Mouse (Mus musculus) intestine, postnatal 0 days (tissue): Measurements from ENCODE around the gene Slc8b1. TPM values are rescaled to one million over a fixed set of nuclear protein-coding genes. Genes with fewer than 3 reads are reported as not detected.

Experiments
- ATAC-seq: fragments of 200-750 bp; cut with Nextera tagmentation; 2 replicates; pipeline ENCODE4 v1.8.0; 2017; ENCODE audit warnings: mild to moderate bottlenecking, moderate TSS enrichment, moderate library complexity
- H3K27ac ChIP-seq: fragments of 300-500 bp; sonication (generic); 2 replicates; pipeline ENCODE4 v1.5.1; 2014; ENCODE audit warnings: mild to moderate bottlenecking, low read depth, low read length, moderate library complexity
- H3K27me3 ChIP-seq: fragments of 300-500 bp; sonication (generic); replicated peaks from 2 replicates; pipeline ENCODE4 v1.6.1; 2014; ENCODE audit warnings: low read length, mixed read lengths; ENCODE audit not compliant: control insufficient read depth, insufficient read depth
- H3K36me3 ChIP-seq: fragments of 300-500 bp; sonication (generic); 2 replicates; pipeline ENCODE4 v1.6.1; 2014; ENCODE audit warnings: mild to moderate bottlenecking, moderate library complexity; ENCODE audit not compliant: control insufficient read depth, insufficient read depth
- H3K4me1 ChIP-seq: fragments of 300-500 bp; sonication (generic); replicated peaks from 2 replicates; pipeline ENCODE4 v1.6.1; 2014; ENCODE audit warnings: antibody characterized with exemption, low read length, mixed read lengths; ENCODE audit not compliant: control insufficient read depth, insufficient read depth
- H3K4me2 ChIP-seq: fragments of 300-500 bp; sonication (generic); replicated peaks from 2 replicates; pipeline ENCODE4 v1.6.1; 2014; ENCODE audit warnings: low read depth, mild to moderate bottlenecking, moderate library complexity
- H3K4me3 ChIP-seq: fragments of 300-500 bp; sonication (generic); 2 replicates; pipeline ENCODE4 v1.5.1; 2014; ENCODE audit warnings: low read depth, low read length
- H3K9ac ChIP-seq: fragments of 300-500 bp; sonication (generic); 2 replicates; pipeline ENCODE4 v1.6.1; 2014; ENCODE audit warnings: mild to moderate bottlenecking, low read depth, low read length
- H3K9me3 ChIP-seq: fragments of 300-500 bp; sonication (generic); 2 replicates; pipeline ENCODE4 v1.6.1; 2016; ENCODE audit warnings: mixed run types; ENCODE audit not compliant: control insufficient read depth
- CTCF ChIP-seq: sonication (generic); IDR thresholded peaks from 2 replicates; pipeline ENCODE4 v1.5.1; 2016; ENCODE audit warnings: low read depth, mild to moderate bottlenecking, control low read depth, antibody characterized with exemption, moderate library complexity
- WGBS: fragments of 180-500 bp; shearing (Covaris S2); extraction: QIAGEN DNeasy Blood & Tissue Kit; methylation state at CpG from one replicate; pipeline ENCODE4 v1.1.7; 2014; 5-methylcytosine and 5-hydroxymethylcytosine counted together
- polyA plus RNA-seq: library from polyadenylated mRNA; unstranded; fragments of >200 nt; fragmentation: Nextera tagmentation; extraction: Ambion mirVana; gene quantifications from 2 replicates; pipeline ENCODE4 v1.2.1, GENCODE M21; 2015

Gene Slc8b1
- polyA plus RNA-seq, 1 experiment from 2014 or later: 4.4 TPM

- no peaks in the 10 kb centered on the region for H3K4me1 ChIP-seq
- TF ChIP-seq CTCF: no peak
- H3K27ac ChIP-seq: no peak overlapping the region
- no peak overlapping the region for H3K4me2 ChIP-seq
- no peaks in the 10 kb centered on the region for H3K9me3 ChIP-seq
- no peaks in the 10 kb centered on the region for H3K27me3 ChIP-seq
- H3K36me3 ChIP-seq: no peaks in the 10 kb centered on the region
- 48% methylated on average over 5 of the region's 5 CpGs for WGBS
- ATAC-seq: no peak
- H3K4me3 ChIP-seq: no peak overlapping the region
- no peak overlapping the region for H3K9ac ChIP-seq
Observed at GRCm38 (mm10) chr5:120468336-120468735, 42.6 kb upstream of the Slc8b1 start.

DNA sequence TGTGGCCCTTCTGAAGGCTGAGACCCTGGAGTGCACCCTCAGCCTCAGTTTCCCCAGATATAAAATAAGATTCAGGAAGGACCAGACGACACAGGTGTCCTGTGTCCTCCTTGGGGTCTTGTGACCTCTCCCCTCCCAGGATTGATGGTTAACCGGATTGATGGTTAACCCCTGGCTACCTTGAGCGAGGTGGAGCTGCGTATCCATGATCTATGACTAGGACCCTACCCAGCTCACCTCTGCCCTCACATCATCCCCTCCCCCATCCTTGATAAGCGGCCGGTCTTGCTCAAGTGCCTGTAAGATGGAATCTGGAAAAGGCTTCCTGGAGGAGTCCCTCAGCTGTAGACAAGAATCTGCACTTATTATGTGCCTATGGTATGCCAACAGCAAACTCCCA is 42.1 kb upstream of the Slc8b1 start:
- Histone ChIP-seq H3K9ac (no peak overlapping the region), H3K4me2 (no peak overlapping the region), H3K4me3 (no peak overlapping the region), H3K4me1 (no peaks in the 10 kb centered on the region), H3K27me3 (no peaks in the 10 kb centered on the region), H3K27ac (no peak overlapping the region), H3K36me3 (no peaks in the 10 kb centered on the region), H3K9me3 (no peaks in the 10 kb centered on the region)
- ATAC-seq: no peak
- TF ChIP-seq CTCF: no peak
- WGBS: 60% methylated on average over 6 of the region's 6 CpGs

DNA sequence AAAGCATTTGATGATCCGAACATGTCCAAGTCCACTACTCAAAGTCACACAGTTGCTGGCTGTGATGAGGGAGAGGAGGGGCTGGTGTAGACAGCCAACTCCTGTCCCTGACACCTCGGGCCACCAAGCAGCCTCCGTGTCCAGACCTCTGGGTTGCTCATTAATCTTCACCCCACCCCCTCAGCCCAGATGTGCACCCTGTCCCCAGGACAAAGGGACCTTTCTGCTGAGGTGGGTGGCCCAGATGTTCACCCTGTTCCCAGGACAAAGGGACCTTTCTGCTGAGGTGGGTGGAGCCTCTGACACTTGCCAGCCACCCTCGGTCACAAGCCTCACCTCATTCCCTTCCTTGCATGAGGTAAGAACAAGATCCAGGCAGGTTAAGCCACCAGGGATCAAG is 39.4 kb upstream of the Slc8b1 start:
- 25% methylated on average over 4 of the region's 4 CpGs for WGBS
- no peaks in the 10 kb centered on the region for H3K27me3 ChIP-seq
- H3K27ac ChIP-seq: no peak overlapping the region
- H3K4me2 ChIP-seq: peak overlapping the region; percentile 24; the same call in 1 of the 2 replicates
- no peak for TF ChIP-seq CTCF
- no peaks in the 10 kb centered on the region for H3K9me3 ChIP-seq
- no peak overlapping the region for H3K4me3 ChIP-seq
- H3K36me3 ChIP-seq: no peaks in the 10 kb centered on the region
- no peak overlapping the region for H3K9ac ChIP-seq
- H3K4me1 ChIP-seq: no peaks in the 10 kb centered on the region
- peak; percentile 78 for ATAC-seq

DNA sequence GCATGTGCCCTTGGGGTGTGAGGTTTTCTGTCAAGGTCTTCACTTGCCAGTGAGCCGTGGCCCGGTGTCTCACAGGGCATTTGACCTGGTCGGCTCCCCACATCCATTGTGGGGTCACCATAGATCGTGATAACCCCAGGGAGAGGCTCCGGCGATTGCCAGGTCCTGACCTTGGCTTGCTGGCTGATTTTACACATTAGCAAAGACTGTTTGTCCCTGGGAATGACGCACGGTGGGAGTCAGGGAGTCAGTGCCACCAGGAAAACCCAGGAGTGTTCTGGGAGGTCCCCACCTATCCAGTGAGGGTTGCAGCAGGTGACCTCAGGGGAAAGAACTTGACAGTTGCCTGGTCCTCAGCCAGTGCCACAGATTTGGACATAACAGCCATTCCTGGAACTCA is 38.2 kb upstream of the Slc8b1 start, which contains the start of gene Sdsl:
Gene Sdsl, minus strand, starts transcription at position 41 of the 400 bp plus-strand sequence.
- Histone ChIP-seq H3K9me3 (no peaks in the 10 kb centered on the region), H3K4me1 (no peaks in the 10 kb centered on the region), H3K9ac (no peak within 1 kb of the TSS), H3K27me3 (peaks cover 3% of the 10 kb centered on the region; the same call in 1 of the 2 replicates), H3K27ac (no peak within 1 kb of the TSS), H3K4me3 (no peak within 1 kb of the TSS), H3K4me2 (no peak within 1 kb of the TSS; the same call in 1 of the 2 replicates), H3K36me3 (no peaks in the 10 kb centered on the region)
- TF ChIP-seq CTCF: no peak
- WGBS: 66% methylated on average over 8 of the region's 8 CpGs
- no peak for ATAC-seq

DNA sequence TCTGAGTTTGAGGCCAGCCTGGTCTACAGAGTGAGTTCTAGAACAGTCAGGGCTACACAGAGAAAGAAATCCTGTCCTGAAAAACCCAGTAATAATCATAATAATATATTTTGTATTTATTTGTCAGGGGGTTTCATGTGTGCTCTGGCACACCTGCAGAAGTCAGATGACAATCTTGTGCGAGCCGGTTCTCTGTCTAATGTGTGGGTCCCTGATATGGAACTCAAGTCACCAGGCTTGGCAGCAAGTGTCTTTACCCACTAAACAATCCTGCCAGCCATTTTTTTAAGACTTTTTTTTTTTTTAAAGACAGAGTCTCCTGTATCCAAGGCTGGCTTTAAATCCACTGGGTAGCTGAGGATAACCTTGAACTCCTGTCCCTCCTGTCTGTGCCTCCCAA is 37.6 kb upstream of the Slc8b1 start:
- no peak overlapping the region for H3K4me3 ChIP-seq
- no peak for TF ChIP-seq CTCF
- H3K4me1 ChIP-seq: no peaks in the 10 kb centered on the region
- no peak overlapping the region for H3K4me2 ChIP-seq
- 87% methylated on average over 2 of the region's 2 CpGs for WGBS
- no peak overlapping the region for H3K27ac ChIP-seq
- no peak for ATAC-seq
- H3K27me3 ChIP-seq: peaks cover 3% of the 10 kb centered on the region; the same call in 1 of the 2 replicates
- H3K36me3 ChIP-seq: no peaks in the 10 kb centered on the region
- H3K9ac ChIP-seq: no peak overlapping the region
- no peaks in the 10 kb centered on the region for H3K9me3 ChIP-seq

- no peak overlapping the region for H3K27ac ChIP-seq
- H3K36me3 ChIP-seq: no peaks in the 10 kb centered on the region
- H3K27me3 ChIP-seq: peaks cover 3% of the 10 kb centered on the region; the same call in 1 of the 2 replicates
- no peaks in the 10 kb centered on the region for H3K9me3 ChIP-seq
- H3K4me3 ChIP-seq: no peak overlapping the region
- no peaks in the 10 kb centered on the region for H3K4me1 ChIP-seq
- H3K4me2 ChIP-seq: no peak overlapping the region
- no peak overlapping the region for H3K9ac ChIP-seq
- no peak for ATAC-seq
- TF ChIP-seq CTCF: no peak
- WGBS: 57% methylated on average over 8 of the region's 8 CpGs
Observed at GRCm38 (mm10) chr5:120475861-120476260, 35.1 kb upstream of the Slc8b1 start.

DNA sequence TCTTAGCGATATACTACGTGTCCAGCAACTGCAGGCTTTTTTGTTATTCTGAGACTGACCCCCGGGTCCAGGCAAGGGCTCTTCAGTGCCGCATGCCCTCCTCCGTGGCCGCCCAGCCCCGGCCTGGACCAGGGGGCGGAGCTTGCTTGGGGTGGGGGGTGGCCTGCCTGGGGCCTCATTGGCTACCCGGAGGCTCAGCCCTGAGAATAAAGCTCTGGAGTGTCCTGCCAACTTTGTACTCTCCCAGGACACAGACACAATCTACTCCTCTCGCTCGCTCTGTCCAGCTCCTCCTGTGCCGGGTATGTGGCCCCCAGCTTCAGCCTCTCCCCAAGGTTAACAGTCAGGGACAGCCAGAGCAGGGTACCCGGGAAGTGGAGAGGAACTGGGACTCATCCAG is 34.7 kb upstream of the Slc8b1 start, which contains the start of gene Sds:
Gene Sds, plus strand, starts transcription at position 231 of the 400 bp plus-strand sequence.
- H3K9ac ChIP-seq: no peak within 1 kb of the TSS
- H3K4me3 ChIP-seq: no peak within 1 kb of the TSS
- no peaks in the 10 kb centered on the region for H3K4me1 ChIP-seq
- H3K9me3 ChIP-seq: no peaks in the 10 kb centered on the region
- no peaks in the 10 kb centered on the region for H3K36me3 ChIP-seq
- WGBS: 12% methylated on average over 13 of the region's 13 CpGs
- peaks cover 3% of the 10 kb centered on the region; the same call in 1 of the 2 replicates for H3K27me3 ChIP-seq
- H3K27ac ChIP-seq: no peak within 1 kb of the TSS
- TF ChIP-seq CTCF: no peak
- no peak within 1 kb of the TSS for H3K4me2 ChIP-seq
- no peak for ATAC-seq
